Mouse (Mus musculus): ENCODE data around the gene Cln6.
A peak's percentile ranks its signal among the peaks of the same experiment; 100 is the strongest.
"Not testable (repeated sequence)": the region's sequence is repeated elsewhere in the genome, so short reads cannot be mapped to it uniquely, and the experiment has no call there.

The Cln6 gene

DNA sequence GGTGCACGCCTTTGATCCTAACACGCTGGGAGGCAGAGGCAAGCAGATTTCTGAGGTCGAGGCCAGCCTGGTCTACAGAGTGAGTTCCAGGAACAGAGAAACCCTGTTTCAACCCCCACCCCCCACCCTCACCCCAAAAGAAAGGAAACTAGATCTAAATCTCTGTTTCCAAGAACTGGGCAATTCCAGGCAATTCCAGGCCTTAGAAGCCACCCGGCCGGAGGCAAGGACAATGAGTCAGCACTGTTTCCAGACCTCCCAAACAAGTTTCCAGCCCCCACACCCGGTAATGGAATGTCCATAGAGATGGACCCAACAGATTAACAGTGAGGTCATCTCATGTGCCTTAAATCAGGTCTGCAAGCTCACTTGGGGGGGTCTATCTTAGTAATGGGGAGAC is 8.7 kb upstream of the Cln6 start:
- DNase-seq (ENCODE audit: low read depth): no peak

DNA sequence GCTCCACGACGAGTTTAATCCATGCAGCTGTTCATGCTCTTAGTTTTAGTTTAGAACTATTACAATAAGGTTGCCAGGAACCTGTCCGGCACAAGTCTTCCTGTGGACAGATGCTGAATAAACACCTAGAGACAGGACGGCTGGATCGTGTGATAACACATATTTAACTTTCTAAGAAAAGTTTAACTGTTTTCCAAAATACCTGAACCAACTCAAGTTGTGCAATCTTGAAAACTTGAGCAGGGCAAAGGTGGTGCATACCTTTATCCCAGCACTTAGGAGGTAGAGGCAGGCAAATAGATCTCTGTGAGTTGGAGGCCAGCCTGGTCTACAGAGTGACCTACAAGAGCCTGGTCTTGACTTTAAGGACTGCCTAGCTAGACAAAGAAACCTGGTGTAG is 3.7 kb upstream of the Cln6 start:
- DNase-seq (ENCODE audit: low read depth): no peak

GRCm38 (mm10) chr9:62835705-62836446 is 2.7 kb upstream of the Cln6 start:
- DNase-seq (ENCODE audit: low read depth): no peak

DNA sequence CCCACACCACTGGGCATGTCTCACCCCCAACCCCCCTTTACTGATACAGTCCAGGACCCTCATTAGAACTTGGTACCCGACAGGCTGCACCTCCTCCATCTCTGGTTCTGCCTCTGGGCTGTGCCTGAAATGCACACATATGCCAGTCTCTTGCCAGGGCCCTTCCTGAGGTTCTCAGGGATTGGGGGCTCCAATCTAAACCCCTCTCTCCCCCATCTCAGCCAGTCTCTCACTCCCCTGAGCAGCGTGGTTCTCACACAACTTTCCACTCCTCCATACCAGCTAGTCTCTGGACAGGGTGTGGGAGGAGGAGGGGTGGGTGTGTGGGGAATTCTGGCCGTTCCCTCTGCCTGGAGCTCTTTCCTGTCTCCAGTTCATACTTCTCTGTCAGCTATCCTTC is 974 bp upstream of the Cln6 start:
- DNase-seq (ENCODE audit: low read depth): no peak

GRCm38 (mm10) chr9:62838146-62838505 is 459 bp upstream of the Cln6 start:
- DNase-seq (ENCODE audit: low read depth): no peak

- no peak for DNase-seq (ENCODE audit: low read depth)
These were observed 686 bp downstream of the Cln6 start for GRCm38 (mm10) chr9:62839172-62839770.

- no peak for DNase-seq (ENCODE audit: low read depth)
These were observed 4.9 kb downstream of the Cln6 start for GRCm38 (mm10) chr9:62843356-62844024.

DNA sequence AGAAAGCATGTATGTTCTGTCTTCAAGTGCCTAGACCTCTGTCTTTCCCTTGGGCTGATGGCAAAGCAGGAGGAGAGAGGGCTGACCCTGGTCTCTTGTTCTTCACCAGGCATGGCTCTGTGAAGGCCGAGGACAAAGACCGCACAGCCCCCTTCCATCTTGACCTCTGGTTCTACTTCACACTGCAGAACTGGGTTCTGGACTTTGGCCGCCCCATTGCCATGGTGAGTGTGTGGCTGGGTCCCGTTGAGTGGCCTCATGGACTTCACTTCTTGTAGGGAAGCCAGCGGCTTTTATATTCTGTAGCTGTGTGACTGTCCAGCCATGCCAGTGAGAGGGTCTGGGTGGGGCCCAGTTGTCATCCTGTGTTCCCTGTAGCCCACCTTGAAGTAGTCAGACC is 5.9 kb downstream of the Cln6 start:
- DNase-seq (ENCODE audit: low read depth): no peak

GRCm38 (mm10) chr9:62847694-62848093 is 9.1 kb downstream of the Cln6 start:
- DNase-seq (ENCODE audit: low read depth): peak; percentile 87

- no peak for DNase-seq (ENCODE audit: low read depth)
These were observed 10.1 kb downstream of the Cln6 start for GRCm38 (mm10) chr9:62848641-62849040.

DNA sequence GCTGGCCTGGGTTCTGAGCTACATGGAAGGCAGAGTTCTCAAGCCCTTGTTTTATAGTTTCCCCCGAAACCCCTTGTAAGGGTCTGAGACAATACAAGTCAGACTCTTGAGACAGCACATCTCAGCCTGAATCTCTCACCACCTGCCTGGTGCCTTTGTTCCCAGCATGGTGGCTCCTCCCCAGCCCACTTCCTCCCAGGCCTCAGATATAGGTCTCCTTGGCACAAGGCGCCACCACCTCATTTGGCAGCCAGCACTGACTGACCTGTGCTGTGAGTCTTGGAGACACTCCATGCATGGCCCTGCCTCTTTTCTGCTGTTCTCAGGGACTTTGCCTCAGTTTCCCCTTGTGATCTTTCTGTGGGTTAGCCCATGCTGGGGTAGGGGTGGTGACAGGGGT is 13.0 kb downstream of the Cln6 start:
- no peak for DNase-seq (ENCODE audit: low read depth)

- DNase-seq (ENCODE audit: low read depth): no peak
These were observed 15.9 kb downstream of the Cln6 start for GRCm38 (mm10) chr9:62854483-62854882.

DNA sequence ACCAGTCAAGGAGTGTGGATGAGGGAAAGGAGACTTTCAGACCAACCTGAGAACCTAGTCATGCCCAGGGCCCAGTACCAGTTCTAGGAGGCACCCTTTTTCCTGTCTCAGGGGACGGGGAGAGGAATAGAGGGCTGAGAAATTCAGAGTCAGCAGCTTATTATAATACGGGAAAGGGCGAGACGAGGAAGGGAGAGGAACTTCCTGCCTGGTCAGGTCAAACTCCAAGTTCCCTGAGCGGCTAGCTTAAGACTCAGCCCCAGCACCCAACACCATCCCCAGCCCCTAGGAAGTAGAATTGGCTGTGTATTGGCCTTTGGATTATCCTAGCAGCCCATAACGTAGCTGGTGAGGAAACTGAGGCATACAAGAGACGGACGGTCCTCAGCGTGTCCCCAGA is 18.6 kb downstream of the Cln6 start:
- DNase-seq (ENCODE audit: low read depth): no peak

- DNase-seq (ENCODE audit: low read depth): no peak
These were observed 19.2 kb downstream of the Cln6 start, which contains the start of gene Calml4 for GRCm38 (mm10) chr9:62857719-62858261. TSS of gene Calml4 (plus strand) at chr9:62858080.

GRCm38 (mm10) chr9:62858266-62859019 is 19.9 kb downstream of the Cln6 start:
- no peak for DNase-seq (ENCODE audit: low read depth)

GRCm38 (mm10) chr9:62860102-62860501 is 21.5 kb downstream of the Cln6 start:
- not testable (repeated sequence) for DNase-seq (ENCODE audit: low read depth)

DNA sequence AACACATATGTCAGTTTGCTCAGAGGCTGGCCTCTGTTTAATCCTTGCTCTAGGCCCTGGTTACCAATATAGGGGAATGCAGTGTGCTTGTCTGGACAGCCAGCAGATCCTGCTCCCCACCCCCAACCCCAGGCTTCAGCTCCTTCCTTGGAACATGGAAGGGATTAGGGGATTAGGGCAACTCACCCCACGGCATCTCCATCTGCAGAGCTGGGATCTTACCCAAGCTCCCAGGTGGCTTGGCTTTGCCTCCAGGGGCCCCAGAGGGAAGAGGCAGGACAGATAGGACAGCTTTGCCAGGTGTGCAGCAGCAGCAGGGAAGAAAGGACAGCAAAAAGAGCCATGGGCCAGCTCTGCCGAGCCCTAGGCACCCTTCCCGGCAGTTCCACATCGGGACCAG is 22.3 kb downstream of the Cln6 start:
- DNase-seq (ENCODE audit: low read depth): no peak

DNA sequence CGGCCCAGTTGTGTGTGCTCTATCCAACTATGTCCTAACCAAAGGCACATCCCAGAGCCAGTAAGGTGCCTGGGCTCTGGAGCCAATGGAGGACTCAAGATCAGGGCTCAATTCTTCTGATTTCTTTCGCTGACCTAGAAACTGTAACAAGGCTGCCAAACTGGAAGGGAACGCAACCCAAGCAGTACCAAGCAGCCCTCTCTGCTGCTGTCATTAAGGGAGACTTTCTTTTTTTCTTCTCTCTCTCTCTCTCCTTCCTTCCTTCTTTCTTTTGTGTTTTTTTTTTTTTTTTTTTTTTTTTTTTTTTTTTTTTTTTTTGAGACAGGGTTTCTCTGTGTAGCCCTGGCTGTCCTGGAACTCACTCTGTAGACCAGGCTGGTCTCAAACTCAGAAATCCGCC is 30.7 kb downstream of the Cln6 start:
- not testable (repeated sequence) for DNase-seq (ENCODE audit: low read depth)

- no peak for DNase-seq (ENCODE audit: low read depth)
These were observed 32.1 kb downstream of the Cln6 start for GRCm38 (mm10) chr9:62870728-62871127.

DNA sequence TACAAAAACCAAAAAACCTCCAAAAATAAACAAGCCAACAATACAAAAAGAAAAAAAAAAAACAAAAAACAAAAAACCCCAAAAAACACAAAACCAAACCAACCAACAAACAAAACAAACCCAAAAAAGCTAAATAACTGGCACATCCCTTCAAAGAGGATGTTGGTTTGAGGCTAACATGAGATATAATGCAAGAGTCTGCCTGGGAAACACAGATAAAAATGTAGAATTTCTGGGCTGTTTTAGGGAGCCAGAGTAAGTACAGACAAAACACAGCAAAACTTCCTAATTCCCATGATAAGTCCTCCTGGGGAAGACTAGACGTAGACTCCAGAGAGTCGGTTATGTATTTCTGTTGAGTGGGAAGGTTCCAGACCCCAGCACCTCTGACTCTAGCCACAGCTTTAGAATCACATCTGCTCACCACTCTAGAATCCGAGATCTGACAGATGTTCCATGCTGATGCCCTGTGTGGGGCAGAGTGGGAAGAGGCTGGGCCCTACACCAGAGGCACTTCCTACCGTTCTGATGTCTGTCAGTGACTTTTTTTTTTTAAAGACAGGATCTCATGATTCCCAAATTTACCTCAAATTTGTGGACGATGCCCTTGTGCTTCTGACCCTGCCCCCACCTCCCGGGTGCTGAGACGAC is 38.5 kb downstream of the Cln6 start:
- no peak for DNase-seq (ENCODE audit: low read depth)

DNA sequence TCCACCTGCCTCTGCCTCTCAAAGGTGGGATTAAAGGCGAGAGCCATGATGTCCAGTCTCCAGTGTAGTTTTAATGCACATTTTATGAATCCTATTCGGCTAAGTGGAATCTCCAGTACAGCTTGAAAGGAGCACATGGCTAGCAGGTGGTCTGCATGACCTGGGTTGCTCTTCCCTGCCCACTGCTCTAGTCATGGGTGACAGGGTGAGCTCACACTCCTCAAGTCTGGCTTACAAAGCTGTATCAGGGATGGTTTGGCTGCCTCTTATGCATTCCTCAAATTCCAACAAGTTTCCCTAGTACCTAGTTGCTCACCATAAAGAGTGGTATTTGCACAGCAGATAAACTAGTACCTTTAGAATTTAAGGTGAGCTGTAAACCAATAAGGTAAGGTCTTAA is 39.2 kb downstream of the Cln6 start:
- no peak for DNase-seq (ENCODE audit: low read depth)

GRCm38 (mm10) chr9:62881871-62882270 is 43.3 kb downstream of the Cln6 start:
- DNase-seq (ENCODE audit: low read depth): no peak

Measured in c-Kit-positive CD71-negative TER-119-negative erythroid progenitor cells, embryonic 14.5 days (primary cell).